Mouse (Mus musculus) spleen, postnatal 14 days (tissue): Measurements from ENCODE around the gene Cmtm3.

Experiments
- DNase-seq, 2 experiments: peaks; one replicate each; pipeline ENCODE4 v3.0.0; 2021 to 2022; ENCODE audit warnings: low spot score in 2 of 2

Gene Cmtm3

GRCm38 (mm10) chr8:104342426-104342825, 3.2 kb downstream of the Cmtm3 start:
- no peak for DNase-seq

- DNase-seq: peak; percentile 63 to 75
Measured at GRCm38 (mm10) chr8:104343957-104344356, 4.7 kb downstream of the Cmtm3 start.

- no peak for DNase-seq
Measured at GRCm38 (mm10) chr8:104344622-104345021, 5.4 kb downstream of the Cmtm3 start.

GRCm38 (mm10) chr8:104346706-104347105, 7.5 kb downstream of the Cmtm3 start:
- no peak for DNase-seq

GRCm38 (mm10) chr8:104348971-104349370, 9.8 kb downstream of the Cmtm3 start:
- no peak for DNase-seq

GRCm38 (mm10) chr8:104350047-104350446, 10.8 kb downstream of the Cmtm3 start:
- no peak for DNase-seq

GRCm38 (mm10) chr8:104353186-104353585, 14.0 kb downstream of the Cmtm3 start:
- DNase-seq: no peak

GRCm38 (mm10) chr8:104354504-104354903, 15.3 kb downstream of the Cmtm3 start:
- no peak for DNase-seq

- DNase-seq: no peak
Measured at GRCm38 (mm10) chr8:104358637-104359036, 19.4 kb downstream of the Cmtm3 start.

GRCm38 (mm10) chr8:104359778-104360456, 20.7 kb downstream of the Cmtm3 start:
- no peak for DNase-seq

GRCm38 (mm10) chr8:104365695-104366094, 26.5 kb downstream of the Cmtm3 start:
- DNase-seq: no peak

GRCm38 (mm10) chr8:104367398-104367797, 28.2 kb downstream of the Cmtm3 start:
- DNase-seq: no peak

GRCm38 (mm10) chr8:104369591-104369990, 30.4 kb downstream of the Cmtm3 start:
- no peak for DNase-seq

GRCm38 (mm10) chr8:104370071-104370470, 30.9 kb downstream of the Cmtm3 start:
- no peak for DNase-seq

GRCm38 (mm10) chr8:104371121-104371520, 31.9 kb downstream of the Cmtm3 start:
- DNase-seq: no peak

GRCm38 (mm10) chr8:104373779-104374178, 34.6 kb downstream of the Cmtm3 start:
- DNase-seq: no peak

GRCm38 (mm10) chr8:104374269-104374668, 35.1 kb downstream of the Cmtm3 start:
- DNase-seq: no peak

- DNase-seq: no peak
Measured at GRCm38 (mm10) chr8:104374864-104375846, 35.9 kb downstream of the Cmtm3 start.

- no peak for DNase-seq
Measured at GRCm38 (mm10) chr8:104375959-104376358, 36.7 kb downstream of the Cmtm3 start.

GRCm38 (mm10) chr8:104376669-104377068, 37.5 kb downstream of the Cmtm3 start:
- no peak for DNase-seq

GRCm38 (mm10) chr8:104379301-104379836, 40.2 kb downstream of the Cmtm3 start:
- DNase-seq: no peak

- no peak for DNase-seq
Measured at GRCm38 (mm10) chr8:104380269-104380668, 41.1 kb downstream of the Cmtm3 start.
